Mouse (Mus musculus): Measurements from ENCODE around the gene Poc1b. TPM values are rescaled to one million over a fixed set of nuclear protein-coding genes. Genes with fewer than 3 reads are reported as not detected.

Poc1b gene
- total and polyA plus RNA-seq, 3 experiments = 3.6 to 6.7 (median 4.1) TPM

GRCm38 (mm10) chr10:99164871-99165477, 58.1 kb downstream of the Poc1b start:
- intact Hi-C loops (cut with DNase I) = loop anchor here (1.0 to 5.0 kb wide), 4 partner anchors 167 to 412 kb away; no protein-coding TSS in a partner anchor
- TF ChIP-seq CTCF (IDR thresholded peaks at IDR 0.05) = peak; percentile 71
- no peak for TF ChIP-seq EP300 (IDR thresholded peaks at IDR 0.05; ENCODE audit: insufficient read depth, low read depth, low read length)
- peak in 1 of 2 experiments; percentile 33 for DNase-seq
- Histone ChIP-seq H3K4me3 (no peak overlapping the region), H3K4me1 (ENCODE audit: control insufficient read depth, insufficient read depth, low read length) (peaks cover 11% of the 10 kb centered on the region), H3K27ac (no peak overlapping the region; the same call in 1 of the 2 replicates), H3K27me3 (ENCODE audit: control insufficient read depth, insufficient read depth, low read length) (no peaks in the 10 kb centered on the region), H3K36me3 (ENCODE audit: control insufficient read depth, insufficient read depth, low read length) (peaks cover 5% of the 10 kb centered on the region), H3K79me2 (replicated peaks; ENCODE audit: control insufficient read depth, insufficient read depth, low read length) (no peaks in the 10 kb centered on the region), H3K9ac (ENCODE audit: low read depth, low read length) (peak overlapping the region; percentile 50)
- 30% methylated on average over 13 of the region's 13 CpGs for WGBS

GRCm38 (mm10) chr10:99165751-99166282, 59.0 kb downstream of the Poc1b start:
- TF ChIP-seq EP300 (IDR thresholded peaks at IDR 0.05; ENCODE audit: insufficient read depth, low read depth, low read length) (no peak), POLR2A (IDR thresholded peaks at IDR 0.05; ENCODE audit: insufficient read depth, low read depth, low read length) (no peak)
- WGBS = 59% methylated on average over 7 of the region's 7 CpGs
- no peaks in the 10 kb centered on the region for H3K79me2 ChIP-seq (replicated peaks; ENCODE audit: control insufficient read depth, insufficient read depth, low read length)
- peak in 1 of 2 experiments; percentile 11 for DNase-seq
- intact Hi-C loops (cut with DNase I) = loop anchor here (1.0 to 5.0 kb wide), 5 partner anchors 166 to 449 kb away; no protein-coding TSS in a partner anchor
- peaks cover 9% of the 10 kb centered on the region for H3K36me3 ChIP-seq (ENCODE audit: control insufficient read depth, insufficient read depth, low read length)
- no peak overlapping the region for H3K9ac ChIP-seq (ENCODE audit: low read depth, low read length)
- peak overlapping the region; percentile 13; the same call in 1 of the 2 replicates for H3K27ac ChIP-seq
- H3K27me3 ChIP-seq (ENCODE audit: control insufficient read depth, insufficient read depth, low read length) = no peaks in the 10 kb centered on the region
- no peak overlapping the region for H3K4me3 ChIP-seq
- peaks cover 15% of the 10 kb centered on the region for H3K4me1 ChIP-seq (ENCODE audit: control insufficient read depth, insufficient read depth, low read length)

- no peak overlapping the region for H3K4me3 ChIP-seq
- H3K27ac ChIP-seq = no peak overlapping the region
- no peak overlapping the region for H3K9ac ChIP-seq (ENCODE audit: low read depth, low read length)
- no peaks in the 10 kb centered on the region for H3K79me2 ChIP-seq (replicated peaks; ENCODE audit: control insufficient read depth, insufficient read depth, low read length)
- WGBS = 44% methylated on average over 3 of the region's 3 CpGs
- H3K4me1 ChIP-seq (ENCODE audit: control insufficient read depth, insufficient read depth, low read length) = peaks cover 18% of the 10 kb centered on the region
- no peaks in the 10 kb centered on the region for H3K27me3 ChIP-seq (ENCODE audit: control insufficient read depth, insufficient read depth, low read length)
- intact Hi-C loops (cut with DNase I) = loop anchor here (1.0 to 5.0 kb wide), 4 partner anchors 166 to 449 kb away; no protein-coding TSS in a partner anchor
- TF ChIP-seq CTCF (IDR thresholded peaks at IDR 0.05) (peak; percentile 42), POLR2A (IDR thresholded peaks at IDR 0.05; ENCODE audit: insufficient read depth, low read depth, low read length) (no peak)
- peak in 1 of 2 experiments; percentile 14 for DNase-seq
- peaks cover 9% of the 10 kb centered on the region for H3K36me3 ChIP-seq (ENCODE audit: control insufficient read depth, insufficient read depth, low read length)
These were observed 59.6 kb downstream of the Poc1b start for GRCm38 (mm10) chr10:99166392-99166791.

GRCm38 (mm10) chr10:99168404-99168803, 61.6 kb downstream of the Poc1b start:
- no peak for TF ChIP-seq POLR2A (IDR thresholded peaks at IDR 0.05; ENCODE audit: insufficient read depth, low read depth, low read length)
- no peak for TF ChIP-seq EP300 (IDR thresholded peaks at IDR 0.05; ENCODE audit: insufficient read depth, low read depth, low read length)
- TF ChIP-seq CTCF (IDR thresholded peaks at IDR 0.05) = peak; percentile 30; the same call in 1 of the 2 replicates
- no peaks in the 10 kb centered on the region for H3K27me3 ChIP-seq (ENCODE audit: control insufficient read depth, insufficient read depth, low read length)
- WGBS = 51% methylated on average over 6 of the region's 6 CpGs
- H3K36me3 ChIP-seq (ENCODE audit: control insufficient read depth, insufficient read depth, low read length) = peaks cover 9% of the 10 kb centered on the region
- no peak overlapping the region for H3K4me3 ChIP-seq
- no peak overlapping the region for H3K27ac ChIP-seq
- H3K9ac ChIP-seq (ENCODE audit: low read depth, low read length) = no peak overlapping the region
- H3K79me2 ChIP-seq (replicated peaks; ENCODE audit: control insufficient read depth, insufficient read depth, low read length) = no peaks in the 10 kb centered on the region
- peaks cover 24% of the 10 kb centered on the region for H3K4me1 ChIP-seq (ENCODE audit: control insufficient read depth, insufficient read depth, low read length)
- peak; percentile 19 to 33 for DNase-seq
- intact Hi-C loops (cut with DNase I) = loop anchor here (2.0 to 5.0 kb wide), 5 partner anchors 94 to 364 kb away; partner anchors contain the start of gene Dusp6

GRCm38 (mm10) chr10:99168840-99169764, 62.3 kb downstream of the Poc1b start:
- Histone ChIP-seq H3K27me3 (ENCODE audit: control insufficient read depth, insufficient read depth, low read length) (no peaks in the 10 kb centered on the region), H3K79me2 (replicated peaks; ENCODE audit: control insufficient read depth, insufficient read depth, low read length) (no peaks in the 10 kb centered on the region), H3K4me3 (peak overlapping the region; percentile 7; the same call in 1 of the 2 replicates), H3K27ac (peak overlapping the region; percentile 39), H3K9ac (ENCODE audit: low read depth, low read length) (peak overlapping the region; percentile 28), H3K36me3 (ENCODE audit: control insufficient read depth, insufficient read depth, low read length) (peaks cover 9% of the 10 kb centered on the region), H3K4me1 (ENCODE audit: control insufficient read depth, insufficient read depth, low read length) (peaks cover 24% of the 10 kb centered on the region)
- peak; percentile 41 to 44 for DNase-seq
- intact Hi-C loops (cut with DNase I) = loop anchor here (2.0 to 5.0 kb wide), 5 partner anchors 94 to 363 kb away; partner anchors contain the start of gene Dusp6
- TF ChIP-seq POLR2A (IDR thresholded peaks at IDR 0.05; ENCODE audit: insufficient read depth, low read depth, low read length) = no peak
- peak; percentile 56 for TF ChIP-seq CTCF (IDR thresholded peaks at IDR 0.05)
- TF ChIP-seq EP300 (IDR thresholded peaks at IDR 0.05; ENCODE audit: insufficient read depth, low read depth, low read length) = 0 out of 2 replicates have a peak, but pooled peaks have one; percentile 45
- WGBS = 34% methylated on average over 11 of the region's 11 CpGs
